Mouse (Mus musculus): ENCODE measurements around the gene Thada. TPM values are rescaled to one million over a fixed set of nuclear protein-coding genes. Genes with fewer than 3 reads are reported as not detected.

Thada gene
- total and polyA plus RNA-seq, 3 experiments = 17.3 to 26.7 (median 22.2) TPM

GRCm38 (mm10) chr17:84156748-84157742 lies 309.0 kb downstream of the Thada start:
- no peak overlapping the region for H3K4me3 ChIP-seq (replicated peaks in 1 of 3; ENCODE audit: low read depth in 2 of 3, low read length in 2 of 3, poor library complexity in 1 of 3)
- H3K27ac ChIP-seq (ENCODE audit: insufficient read depth, low read depth) = no peak overlapping the region
- no peak for DNase-seq (ENCODE audit: extremely low read depth)
- no peaks in the 10 kb centered on the region for H3K36me3 ChIP-seq (replicated peaks in 1 of 2; ENCODE audit: control insufficient read depth in 1 of 2, insufficient read depth in 1 of 2, low read length in 1 of 2)
- no peaks in the 10 kb centered on the region for H3K79me2 ChIP-seq (replicated peaks; ENCODE audit: control insufficient read depth, extremely low read depth, insufficient read depth, poor library complexity, severe bottlenecking)
- H3K4me2 ChIP-seq (ENCODE audit: insufficient read depth, low read depth, poor library complexity, severe bottlenecking) = no peak overlapping the region
- TF ChIP-seq UBTF (IDR thresholded peaks at IDR 0.05; ENCODE audit: low read depth, low read length) (no peak), MXI1 (IDR thresholded peaks at IDR 0.05; ENCODE audit: low read depth, low read length) (no peak), GABPA (IDR thresholded peaks at IDR 0.05; ENCODE audit: insufficient replicate concordance, low read depth, low read length) (no peak), IRF4 (IDR thresholded peaks at IDR 0.05; ENCODE audit: low read depth, low read length) (no peak), ZMIZ1 (IDR thresholded peaks at IDR 0.05; ENCODE audit: low read depth, low read length) (no peak), ZC3H11A (IDR thresholded peaks at IDR 0.05; ENCODE audit: low read depth, low read length) (no peak), MAZ (IDR thresholded peaks at IDR 0.05; ENCODE audit: low read depth, low read length) (no peak), HCFC1 (IDR thresholded peaks at IDR 0.05; ENCODE audit: low read depth, low read length) (no peak), ZNF384 (IDR thresholded peaks at IDR 0.05; ENCODE audit: low read depth, low read length) (no peak), CHD1 (IDR thresholded peaks at IDR 0.05; ENCODE audit: low read depth, low read length) (no peak), POLR2A (IDR thresholded peaks at IDR 0.05; ENCODE audit: low read depth, low read length) (no peak)
- H3K9me3 ChIP-seq (replicated peaks; ENCODE audit: low read length) = no peaks in the 10 kb centered on the region
- in situ Hi-C loops (cut with MboI; ENCODE audit: low pct_ligation_motif_present, low pct_unique_long_range_greater_than_20kb, low sequenced_read_pairs) (no loop called here), dilution Hi-C loops (cut with MboI; ENCODE audit: extremely low pct_ligation_motif_present, extremely low pct_unique_long_range_greater_than_20kb, low sequenced_read_pairs) (no loop called here)
- no peak overlapping the region for H3K9ac ChIP-seq (ENCODE audit: insufficient read depth, low read depth)
- H3K27me3 ChIP-seq (replicated peaks) = peaks cover 3% of the 10 kb centered on the region
- peaks cover 4 to 12% of the 10 kb centered on the region in 2 experiments; a peak in 3 of 4 replicates for H3K4me1 ChIP-seq (ENCODE audit: control insufficient read depth in 1 of 2, insufficient read depth in 2 of 2)

- H3K4me1 ChIP-seq (ENCODE audit: control insufficient read depth in 1 of 2, insufficient read depth in 2 of 2) = peaks cover 8 to 13% of the 10 kb centered on the region in 2 experiments; a peak in 3 of 4 replicates
- no peak overlapping the region for H3K9ac ChIP-seq (ENCODE audit: insufficient read depth, low read depth)
- no peaks in the 10 kb centered on the region for H3K36me3 ChIP-seq (replicated peaks in 1 of 2; ENCODE audit: control insufficient read depth in 1 of 2, insufficient read depth in 1 of 2, low read length in 1 of 2)
- H3K4me2 ChIP-seq (ENCODE audit: insufficient read depth, low read depth, poor library complexity, severe bottlenecking) = no peak overlapping the region
- H3K79me2 ChIP-seq (replicated peaks; ENCODE audit: control insufficient read depth, extremely low read depth, insufficient read depth, poor library complexity, severe bottlenecking) = no peaks in the 10 kb centered on the region
- no peak for DNase-seq (ENCODE audit: extremely low read depth)
- dilution Hi-C loops (cut with MboI; ENCODE audit: extremely low pct_ligation_motif_present, extremely low pct_unique_long_range_greater_than_20kb, low sequenced_read_pairs) = no loop called here
- H3K27me3 ChIP-seq (replicated peaks) = peaks cover 3% of the 10 kb centered on the region
- H3K4me3 ChIP-seq (replicated peaks in 1 of 3; ENCODE audit: low read depth in 2 of 3, low read length in 2 of 3, poor library complexity in 1 of 3) = no peak overlapping the region
- in situ Hi-C loops (cut with MboI; ENCODE audit: low pct_ligation_motif_present, low pct_unique_long_range_greater_than_20kb, low sequenced_read_pairs) = no loop called here
- TF ChIP-seq UBTF (IDR thresholded peaks at IDR 0.05; ENCODE audit: low read depth, low read length) (no peak), EP300 (IDR thresholded peaks at IDR 0.05; ENCODE audit: low read length) (no peak), KAT2A (IDR thresholded peaks at IDR 0.05; ENCODE audit: insufficient replicate concordance, low read length) (no peak), RCOR1 (conservative IDR thresholded peaks at IDR 0.05; ENCODE audit: low read depth, low read length) (no peak), MEF2A (IDR thresholded peaks at IDR 0.05; ENCODE audit: borderline replicate concordance, low read depth, low read length) (no peak), PAX5 (IDR thresholded peaks at IDR 0.05; ENCODE audit: low read length) (no peak), NRF1 (IDR thresholded peaks at IDR 0.05; ENCODE audit: low read depth, low read length) (no peak), CHD2 (IDR thresholded peaks at IDR 0.05; ENCODE audit: low read length) (no peak), MYC (IDR thresholded peaks at IDR 0.05; ENCODE audit: low read depth, low read length) (no peak), MAX (IDR thresholded peaks at IDR 0.05; ENCODE audit: low read length) (no peak), NELFE (IDR thresholded peaks at IDR 0.05; ENCODE audit: low read depth, low read length) (no peak), RAD21 (IDR thresholded peaks at IDR 0.05; ENCODE audit: low read depth, low read length) (no peak), SIN3A (IDR thresholded peaks at IDR 0.05; ENCODE audit: low read length) (no peak), SMC3 (IDR thresholded peaks at IDR 0.05; ENCODE audit: low read depth, low read length) (no peak), MXI1 (IDR thresholded peaks at IDR 0.05; ENCODE audit: low read depth, low read length) (no peak), USF2 (conservative IDR thresholded peaks at IDR 0.05; ENCODE audit: low read depth, low read length) (no peak)
- H3K9me3 ChIP-seq (replicated peaks; ENCODE audit: low read length) = no peaks in the 10 kb centered on the region
- H3K27ac ChIP-seq (ENCODE audit: insufficient read depth, low read depth) = no peak overlapping the region
Measured at GRCm38 (mm10) chr17:84156227-84156573, 309.8 kb downstream of the Thada start.

Measured in CH12.LX (cell line).